Mouse (Mus musculus): ENCODE measurements around the gene Frmd4b. TPM values are rescaled to one million over a fixed set of nuclear protein-coding genes. Genes with fewer than 3 reads are reported as not detected.

The Frmd4b gene
- polyA plus RNA-seq, 2 experiments: 5.7 to 6.4 TPM

- H3K4me2 ChIP-seq (ENCODE audit: low read depth): no peak overlapping the region
- ATAC-seq (ENCODE audit: insufficient read depth) (no peak), DNase-seq (ENCODE audit: low read depth in 3 of 3, low spot score in 3 of 3) (no peak)
- TF ChIP-seq CTCF (IDR thresholded peaks at IDR 0.05; ENCODE audit: low read depth) (no peak), EP300 (IDR thresholded peaks at IDR 0.05; ENCODE audit: low read depth) (no peak)
- H3K9me3 ChIP-seq (ENCODE audit: control insufficient read depth, low read length): no peaks in the 10 kb centered on the region
- no peak overlapping the region for H3K27ac ChIP-seq
- WGBS (ENCODE audit: insufficient replicate concordance): 59% methylated on average over 7 of the region's 7 CpGs
- no peaks in the 10 kb centered on the region for H3K27me3 ChIP-seq (ENCODE audit: control insufficient read depth, insufficient read depth, low read length)
- no peaks in the 10 kb centered on the region for H3K36me3 ChIP-seq (replicated peaks; ENCODE audit: control insufficient read depth, insufficient read depth, low read depth)
- H3K9ac ChIP-seq (replicated peaks): no peak overlapping the region
- H3K4me1 ChIP-seq (replicated peaks; ENCODE audit: control insufficient read depth in 2 of 2, insufficient read depth in 2 of 2, low read length in 1 of 2): peaks cover 6 to 18% of the 10 kb centered on the region in 2 experiments
- H3K4me3 ChIP-seq (ENCODE audit: insufficient read depth in 1 of 2, low read depth in 2 of 2, low read length in 2 of 2): no peak overlapping the region
Observed at GRCm38 (mm10) chr6:97413453-97413852, 203.9 kb downstream of the Frmd4b start.

- peaks cover 10 to 29% of the 10 kb centered on the region in 2 experiments for H3K4me1 ChIP-seq (replicated peaks; ENCODE audit: control insufficient read depth in 2 of 2, insufficient read depth in 2 of 2, low read length in 1 of 2)
- H3K4me3 ChIP-seq (ENCODE audit: insufficient read depth in 1 of 2, low read depth in 2 of 2, low read length in 2 of 2): no peak overlapping the region
- TF ChIP-seq EP300 (IDR thresholded peaks at IDR 0.05; ENCODE audit: low read depth) (no peak), CTCF (IDR thresholded peaks at IDR 0.05; ENCODE audit: low read depth) (no peak)
- 79% methylated on average over 15 of the region's 15 CpGs for WGBS (ENCODE audit: insufficient replicate concordance)
- no peaks in the 10 kb centered on the region for H3K9me3 ChIP-seq (ENCODE audit: control insufficient read depth, low read length)
- DNase-seq (ENCODE audit: low read depth in 3 of 3, low spot score in 3 of 3): no peak
- H3K36me3 ChIP-seq (replicated peaks; ENCODE audit: control insufficient read depth, insufficient read depth, low read depth): no peaks in the 10 kb centered on the region
- H3K9ac ChIP-seq (replicated peaks): no peak overlapping the region
- no peak overlapping the region for H3K27ac ChIP-seq
- H3K27me3 ChIP-seq (ENCODE audit: control insufficient read depth, insufficient read depth, low read length): no peaks in the 10 kb centered on the region
- ATAC-seq (ENCODE audit: insufficient read depth): no peak
- no peak overlapping the region for H3K4me2 ChIP-seq (ENCODE audit: low read depth)
Observed at GRCm38 (mm10) chr6:97412403-97412802, 204.9 kb downstream of the Frmd4b start.

- peaks cover 19 to 40% of the 10 kb centered on the region in 2 experiments for H3K4me1 ChIP-seq (replicated peaks; ENCODE audit: control insufficient read depth in 2 of 2, insufficient read depth in 2 of 2, low read length in 1 of 2)
- ATAC-seq (ENCODE audit: insufficient read depth) (no peak), DNase-seq (ENCODE audit: low read depth in 3 of 3, low spot score in 3 of 3) (no peak)
- no peaks in the 10 kb centered on the region for H3K36me3 ChIP-seq (replicated peaks; ENCODE audit: control insufficient read depth, insufficient read depth, low read depth)
- H3K4me3 ChIP-seq (ENCODE audit: insufficient read depth in 1 of 2, low read depth in 2 of 2, low read length in 2 of 2): no peak overlapping the region
- no peak overlapping the region for H3K4me2 ChIP-seq (ENCODE audit: low read depth)
- TF ChIP-seq EP300 (IDR thresholded peaks at IDR 0.05; ENCODE audit: low read depth) (no peak), CTCF (IDR thresholded peaks at IDR 0.05; ENCODE audit: low read depth) (no peak)
- no peak overlapping the region for H3K27ac ChIP-seq
- 77% methylated on average over 6 of the region's 6 CpGs for WGBS (ENCODE audit: insufficient replicate concordance)
- H3K9ac ChIP-seq (replicated peaks): no peak overlapping the region
- H3K27me3 ChIP-seq (ENCODE audit: control insufficient read depth, insufficient read depth, low read length): no peaks in the 10 kb centered on the region
- H3K9me3 ChIP-seq (ENCODE audit: control insufficient read depth, low read length): no peaks in the 10 kb centered on the region
Observed at GRCm38 (mm10) chr6:97411327-97411726, 206.0 kb downstream of the Frmd4b start.

GRCm38 (mm10) chr6:97409467-97410239, 207.7 kb downstream of the Frmd4b start:
- ATAC-seq (ENCODE audit: insufficient read depth) (no peak), DNase-seq (ENCODE audit: low read depth in 3 of 3, low spot score in 3 of 3) (no peak)
- TF ChIP-seq CTCF (IDR thresholded peaks at IDR 0.05; ENCODE audit: low read depth) (no peak), EP300 (IDR thresholded peaks at IDR 0.05; ENCODE audit: low read depth) (no peak)
- Histone ChIP-seq H3K27me3 (ENCODE audit: control insufficient read depth, insufficient read depth, low read length) (no peaks in the 10 kb centered on the region), H3K9ac (replicated peaks) (no peak overlapping the region), H3K9me3 (ENCODE audit: control insufficient read depth, low read length) (no peaks in the 10 kb centered on the region), H3K27ac (no peak overlapping the region), H3K4me3 (ENCODE audit: insufficient read depth in 1 of 2, low read depth in 2 of 2, low read length in 2 of 2) (no peak overlapping the region), H3K4me2 (ENCODE audit: low read depth) (no peak overlapping the region), H3K36me3 (replicated peaks; ENCODE audit: control insufficient read depth, insufficient read depth, low read depth) (no peaks in the 10 kb centered on the region), H3K4me1 (replicated peaks; ENCODE audit: control insufficient read depth in 2 of 2, insufficient read depth in 2 of 2, low read length in 1 of 2) (peaks cover 34 to 55% of the 10 kb centered on the region in 2 experiments)
- 24% methylated on average over 5 of the region's 5 CpGs for WGBS (ENCODE audit: insufficient replicate concordance)

- TF ChIP-seq EP300 (IDR thresholded peaks at IDR 0.05; ENCODE audit: low read depth): no peak
- TF ChIP-seq CTCF (IDR thresholded peaks at IDR 0.05; ENCODE audit: low read depth): no peak
- Histone ChIP-seq H3K27ac (no peak overlapping the region), H3K4me1 (replicated peaks; ENCODE audit: control insufficient read depth in 2 of 2, insufficient read depth in 2 of 2, low read length in 1 of 2) (peaks cover 34 to 61% of the 10 kb centered on the region in 2 experiments), H3K4me3 (ENCODE audit: insufficient read depth in 1 of 2, low read depth in 2 of 2, low read length in 2 of 2) (no peak overlapping the region), H3K9ac (replicated peaks) (no peak overlapping the region), H3K9me3 (ENCODE audit: control insufficient read depth, low read length) (no peaks in the 10 kb centered on the region), H3K36me3 (replicated peaks; ENCODE audit: control insufficient read depth, insufficient read depth, low read depth) (no peaks in the 10 kb centered on the region), H3K27me3 (ENCODE audit: control insufficient read depth, insufficient read depth, low read length) (no peaks in the 10 kb centered on the region), H3K4me2 (ENCODE audit: low read depth) (no peak overlapping the region)
- WGBS (ENCODE audit: insufficient replicate concordance): 63% methylated on average over 3 of the region's 3 CpGs
- ATAC-seq (ENCODE audit: insufficient read depth) (no peak), DNase-seq (ENCODE audit: low read depth in 3 of 3, low spot score in 3 of 3) (no peak)
Observed at GRCm38 (mm10) chr6:97407914-97408313, 209.4 kb downstream of the Frmd4b start.

All from liver, embryonic 14.5 days (tissue).